Mouse (Mus musculus) heart, postnatal 0 days (tissue): Measurements from ENCODE around the gene Nacc2.

Experiments used
- CTCF ChIP-seq: IDR thresholded peaks from 2 replicates; pipeline ENCODE4 v1.5.1; 2016; ENCODE audit warnings: antibody characterized with exemption, control low read depth, low read depth
- EP300 ChIP-seq: IDR thresholded peaks from 2 replicates; pipeline ENCODE4 v1.6.1; 2016; ENCODE audit warnings: antibody characterized with exemption, low read depth

GRCm38 (mm10) chr2:26139545-26140206 is 16.7 kb upstream of the Nacc2 start:
- no peak for TF ChIP-seq CTCF
- TF ChIP-seq EP300, result no peak
